Mouse (Mus musculus) liver, embryonic 13.5 days (tissue): ENCODE results near the gene Fgf22. TPM values are rescaled to one million over a fixed set of nuclear protein-coding genes. Genes with fewer than 3 reads are reported as not detected.

ENCODE experiments used
- ATAC-seq: fragments of 200-750 bp; cut with Nextera tagmentation; 2 replicates; pipeline ENCODE4 v1.8.0; 2017; ENCODE audit warnings: low read depth, mild to moderate bottlenecking, moderate number of reproducible peaks, moderate library complexity
- DNase-seq: peaks from one replicate; pipeline ENCODE4 v3.0.0; 2022
- H3K27ac ChIP-seq: fragments of 300-500 bp; sonication (generic); 2 replicates; pipeline ENCODE4 v1.5.1; 2015; ENCODE audit warnings: moderate library complexity, mild to moderate bottlenecking, inconsistent platforms
- H3K27me3 ChIP-seq: fragments of 300-500 bp; sonication (generic); 2 replicates; pipeline ENCODE4 v1.6.1; 2015; ENCODE audit warnings: mild to moderate bottlenecking, inconsistent platforms
- H3K36me3 ChIP-seq: fragments of 300-500 bp; sonication (generic); 2 replicates; pipeline ENCODE4 v1.6.1; 2015; ENCODE audit warnings: mild to moderate bottlenecking, inconsistent platforms
- H3K4me1 ChIP-seq: fragments of 300-500 bp; sonication (generic); replicated peaks from 2 replicates; pipeline ENCODE4 v1.6.1; 2015; ENCODE audit warnings: inconsistent platforms
- H3K4me2 ChIP-seq: fragments of 300-500 bp; sonication (generic); 2 replicates; pipeline ENCODE4 v1.6.1; 2015; ENCODE audit warnings: inconsistent platforms, mild to moderate bottlenecking, moderate library complexity
- H3K4me3 ChIP-seq: fragments of 300-500 bp; sonication (generic); replicated peaks from 2 replicates; pipeline ENCODE4 v1.5.1; 2015; ENCODE audit warnings: mild to moderate bottlenecking, inconsistent platforms
- H3K9ac ChIP-seq: fragments of 300-500 bp; sonication (generic); 2 replicates; pipeline ENCODE4 v1.6.1; 2015; ENCODE audit warnings: mild to moderate bottlenecking, inconsistent platforms
- H3K9me3 ChIP-seq: fragments of 300-500 bp; sonication (generic); replicated peaks from 2 replicates; pipeline ENCODE4 v1.6.1; 2016; ENCODE audit warnings: inconsistent platforms
- WGBS: fragments of 180-500 bp; shearing (Covaris S2); methylation state at CpG from one replicate; pipeline ENCODE4 v1.1.7; 2015; ENCODE audit not compliant: insufficient replicate concordance; 5-methylcytosine and 5-hydroxymethylcytosine counted together
- polyA plus RNA-seq: library from polyadenylated mRNA; unstranded; fragments of >200 nt; fragmentation: Nextera tagmentation; extraction: Ambion mirVana; gene quantifications from 2 replicates; pipeline ENCODE4 v1.2.1, GENCODE M21; 2015

Gene Fgf22
- polyA plus RNA-seq = not detected in 2 replicates

DNA sequence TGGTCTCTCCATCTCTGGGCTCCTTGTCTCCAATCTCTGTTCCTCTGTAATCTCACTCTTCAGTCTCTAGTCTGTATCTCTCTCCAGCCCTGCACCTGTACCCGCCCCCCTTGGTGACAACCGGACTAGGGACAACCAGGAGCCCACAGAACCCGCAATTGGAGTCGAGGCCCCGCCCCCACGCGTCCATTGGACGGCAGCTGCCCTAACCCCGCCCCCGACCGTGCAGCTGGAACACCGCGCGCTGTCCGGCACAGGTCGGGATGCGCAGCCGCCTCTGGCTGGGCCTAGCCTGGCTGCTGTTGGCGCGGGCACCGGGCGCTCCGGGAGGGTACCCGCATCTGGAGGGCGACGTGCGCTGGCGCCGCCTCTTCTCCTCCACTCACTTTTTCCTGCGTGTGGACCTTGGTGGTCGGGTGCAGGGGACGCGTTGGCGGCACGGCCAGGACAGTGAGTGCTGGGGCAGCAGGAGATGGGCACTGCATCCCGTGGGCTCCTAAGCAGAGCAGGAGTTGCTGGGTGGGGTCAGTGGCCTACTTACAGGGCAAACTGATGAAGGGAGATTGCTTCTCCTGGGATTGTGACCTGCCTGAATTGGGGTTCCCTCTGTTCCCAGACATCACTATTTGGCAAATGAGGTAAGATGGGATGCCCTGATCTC lies at the start of gene Fgf22:
Gene Fgf22, plus strand, starts transcription at position 221 of the 661 bp plus-strand sequence.
- Histone ChIP-seq H3K9ac (no peak within 1 kb of the TSS), H3K4me1 (peaks cover 13% of the 10 kb centered on the region), H3K27ac (no peak within 1 kb of the TSS), H3K9me3 (no peaks in the 10 kb centered on the region), H3K36me3 (peaks cover 38% of the 10 kb centered on the region), H3K27me3 (peaks cover 5% of the 10 kb centered on the region; the same call in 1 of the 2 replicates), H3K4me2 (peak within 1 kb of the TSS; percentile 65), H3K4me3 (peak within 1 kb of the TSS; percentile 31)
- ATAC-seq (peak; percentile 83), DNase-seq (peak; percentile 58)
- WGBS = 6% methylated on average over 36 of the region's 36 CpGs

DNA sequence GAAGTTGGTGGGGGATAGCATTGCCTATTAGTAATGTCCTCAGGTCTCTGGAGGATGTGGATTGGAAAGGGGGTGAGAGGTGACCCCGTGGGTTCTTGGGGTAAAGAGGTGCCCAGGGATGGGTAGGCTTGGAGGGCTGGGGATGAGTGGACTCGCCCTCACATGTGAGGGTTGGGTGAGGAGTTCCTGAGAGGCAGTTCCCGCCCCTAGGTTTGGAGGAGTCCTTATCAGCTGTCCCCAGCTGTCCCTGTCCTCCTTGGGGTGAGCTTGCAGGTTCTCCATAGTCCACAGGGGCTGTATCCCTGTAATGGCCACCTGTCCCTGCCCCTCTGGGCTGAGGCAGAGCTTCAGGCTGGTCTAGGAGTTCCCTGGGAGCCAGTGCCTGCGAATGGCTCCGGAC lies 48.9 kb upstream of the Fgf22 start:
- H3K4me2 ChIP-seq = peak overlapping the region; percentile 99
- peaks cover 50% of the 10 kb centered on the region for H3K36me3 ChIP-seq
- H3K4me1 ChIP-seq = peaks cover 77% of the 10 kb centered on the region
- peak overlapping the region; percentile 98 for H3K9ac ChIP-seq
- DNase-seq (peak; percentile 89), ATAC-seq (peak; percentile 86)
- H3K27ac ChIP-seq = peak overlapping the region; percentile 98
- H3K27me3 ChIP-seq = no peaks in the 10 kb centered on the region
- peak overlapping the region; percentile 78 for H3K4me3 ChIP-seq
- 21% methylated on average over 5 of the region's 5 CpGs for WGBS
- H3K9me3 ChIP-seq = no peaks in the 10 kb centered on the region

DNA sequence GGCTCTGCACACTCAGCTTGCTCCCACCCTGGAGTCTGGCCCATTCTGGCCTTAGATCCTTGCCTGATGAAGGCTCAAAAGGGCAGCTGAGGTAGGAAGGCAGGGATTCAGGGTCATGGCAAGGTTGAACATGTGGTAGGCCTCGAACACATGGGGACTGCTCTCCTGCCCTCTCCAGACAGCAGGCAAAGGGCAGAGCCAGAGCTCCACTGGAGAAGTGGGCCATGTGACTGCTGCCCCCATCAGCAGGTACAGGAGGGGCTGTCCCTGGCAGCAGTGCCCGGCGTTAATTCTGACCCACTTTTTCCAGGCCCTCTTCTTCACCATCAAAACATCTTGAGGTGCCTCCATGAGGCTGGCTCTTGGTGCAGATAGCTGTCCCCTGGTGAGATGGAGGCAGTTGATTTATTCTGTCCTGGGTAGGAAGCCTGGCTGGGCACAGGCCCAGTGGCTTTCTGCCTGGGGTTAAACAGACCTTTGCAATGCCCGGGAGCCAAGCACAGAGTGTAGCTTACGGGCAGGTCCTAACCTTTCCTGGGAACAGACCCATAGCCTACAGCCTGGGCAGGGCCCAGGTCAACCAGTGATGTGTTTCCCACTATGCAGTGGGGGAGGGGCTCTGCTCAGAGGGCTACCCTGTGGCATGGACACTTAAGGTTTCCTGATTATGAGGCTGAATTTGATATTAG lies 48.3 kb upstream of the Fgf22 start:
- Histone ChIP-seq H3K4me2 (peak overlapping the region; percentile 99), H3K9me3 (no peaks in the 10 kb centered on the region), H3K27ac (peak overlapping the region; percentile 98), H3K36me3 (peaks cover 56% of the 10 kb centered on the region), H3K9ac (peak overlapping the region; percentile 98), H3K4me3 (peak overlapping the region; percentile 78), H3K27me3 (no peaks in the 10 kb centered on the region), H3K4me1 (peaks cover 78% of the 10 kb centered on the region)
- DNase-seq (no peak), ATAC-seq (no peak)
- 50% methylated on average over 5 of the region's 5 CpGs for WGBS

DNA sequence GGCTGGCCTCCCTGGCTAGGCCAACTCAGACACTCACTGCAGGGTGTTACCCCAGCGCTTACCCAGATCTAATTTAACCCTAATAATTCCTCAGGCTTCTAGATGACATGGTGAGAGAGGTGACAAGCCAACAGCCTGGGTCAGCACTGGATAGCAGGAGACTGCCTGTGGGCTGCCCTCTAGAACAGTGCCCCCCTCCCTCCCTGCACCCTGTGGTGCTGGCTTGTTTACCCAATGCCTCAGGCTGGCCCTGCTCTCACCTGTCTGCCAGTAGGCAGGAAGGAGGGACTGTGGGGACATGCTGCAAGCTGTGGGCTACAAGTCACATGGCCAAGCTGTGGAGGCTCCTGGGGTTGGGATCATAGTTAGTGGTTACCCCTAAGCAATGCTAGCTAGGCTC lies 47.7 kb upstream of the Fgf22 start:
- 67% methylated on average over 1 of the region's 1 CpGs for WGBS
- no peak for ATAC-seq
- Histone ChIP-seq H3K27me3 (no peaks in the 10 kb centered on the region), H3K9me3 (no peaks in the 10 kb centered on the region), H3K27ac (peak overlapping the region; percentile 98), H3K4me3 (peak overlapping the region; percentile 78), H3K9ac (peak overlapping the region; percentile 98), H3K4me1 (peaks cover 79% of the 10 kb centered on the region), H3K4me2 (peak overlapping the region; percentile 99), H3K36me3 (peaks cover 62% of the 10 kb centered on the region)
- DNase-seq = no peak

DNA sequence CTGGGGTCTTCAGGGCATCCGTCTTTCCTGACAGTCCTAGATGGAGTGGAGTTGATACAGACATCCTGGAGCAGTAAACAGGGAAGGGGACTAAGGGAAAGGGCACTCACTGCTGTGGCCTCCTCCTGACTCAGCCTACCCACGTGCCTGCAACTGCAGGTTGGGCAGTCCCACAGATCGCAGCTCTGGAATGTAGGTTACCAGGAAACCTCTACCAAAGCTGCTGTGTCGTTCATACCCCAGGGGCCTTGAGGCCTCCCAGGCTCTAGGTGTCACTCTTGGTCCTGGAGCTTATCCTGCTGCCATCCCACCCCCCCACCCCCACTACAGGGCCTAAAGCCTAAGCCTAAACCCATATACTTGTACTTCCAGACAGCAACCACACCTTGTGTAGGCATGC lies 47.1 kb upstream of the Fgf22 start:
- peaks cover 84% of the 10 kb centered on the region for H3K4me1 ChIP-seq
- peaks cover 63% of the 10 kb centered on the region for H3K36me3 ChIP-seq
- H3K4me2 ChIP-seq = peak overlapping the region; percentile 99
- no peaks in the 10 kb centered on the region for H3K27me3 ChIP-seq
- H3K9ac ChIP-seq = peak overlapping the region; percentile 98
- DNase-seq (no peak), ATAC-seq (no peak)
- H3K9me3 ChIP-seq = no peaks in the 10 kb centered on the region
- 61% methylated on average over 4 of the region's 4 CpGs for WGBS
- peak overlapping the region; percentile 78 for H3K4me3 ChIP-seq
- peak overlapping the region; percentile 98 for H3K27ac ChIP-seq

DNA sequence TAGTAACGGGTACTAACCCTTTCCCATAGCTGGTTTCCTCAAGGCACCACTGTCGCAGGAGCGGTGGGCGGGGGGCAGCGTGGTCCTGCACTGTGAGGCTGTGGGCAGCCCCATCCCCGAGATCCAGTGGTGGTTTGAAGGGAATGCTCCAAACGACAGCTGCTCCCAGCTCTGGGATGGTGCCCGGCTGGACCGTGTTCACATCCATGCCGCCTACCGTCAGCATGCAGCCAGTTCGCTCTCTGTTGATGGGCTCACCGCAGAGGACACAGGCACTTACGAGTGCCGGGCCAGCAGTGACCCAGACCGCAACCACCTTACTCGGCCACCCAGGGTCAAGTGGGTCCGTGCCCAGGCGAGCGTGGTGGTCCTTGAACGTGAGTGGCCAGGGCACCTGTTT lies 46.2 kb upstream of the Fgf22 start:
- Histone ChIP-seq H3K27me3 (peaks cover under 1% of the 10 kb centered on the region; the same call in 1 of the 2 replicates), H3K36me3 (peaks cover 63% of the 10 kb centered on the region), H3K9ac (peak overlapping the region; percentile 98; the same call in 1 of the 2 replicates), H3K4me2 (peak overlapping the region; percentile 99), H3K4me3 (peak overlapping the region; percentile 78), H3K27ac (peak overlapping the region; percentile 98), H3K4me1 (peaks cover 91% of the 10 kb centered on the region), H3K9me3 (no peaks in the 10 kb centered on the region)
- WGBS = 89% methylated on average over 21 of the region's 21 CpGs
- ATAC-seq = no peak
- DNase-seq = no peak

DNA sequence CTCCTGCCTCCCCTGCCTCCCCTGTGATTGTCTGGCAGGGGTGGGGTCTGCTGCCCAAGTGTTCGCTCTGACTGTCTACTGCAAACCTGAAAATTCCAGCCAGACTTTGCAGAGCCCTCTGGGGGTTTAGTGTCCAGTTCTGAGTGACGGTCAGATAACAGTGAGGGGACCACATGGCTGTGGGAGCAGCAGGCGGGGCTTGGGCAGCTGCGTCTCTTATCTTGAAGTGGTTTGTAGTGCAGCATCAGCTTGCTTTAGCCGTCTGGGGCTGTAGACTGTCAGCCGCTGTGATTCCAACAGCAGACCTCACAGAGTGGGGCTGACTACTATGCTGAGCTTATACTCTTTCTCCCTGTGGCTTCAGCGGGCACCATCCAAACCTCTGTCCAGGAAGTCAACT lies 45.6 kb upstream of the Fgf22 start:
- 39% methylated on average over 7 of the region's 7 CpGs for WGBS
- H3K27me3 ChIP-seq = peaks cover 7% of the 10 kb centered on the region
- H3K4me2 ChIP-seq = peak overlapping the region; percentile 99
- peaks cover 89% of the 10 kb centered on the region for H3K4me1 ChIP-seq
- 0 out of 2 replicates have a peak overlapping the region, but pooled peaks have one; percentile 98 for H3K9ac ChIP-seq
- H3K36me3 ChIP-seq = peaks cover 63% of the 10 kb centered on the region
- peak; percentile 40 for DNase-seq
- H3K9me3 ChIP-seq = no peaks in the 10 kb centered on the region
- peak overlapping the region; percentile 78 for H3K4me3 ChIP-seq
- H3K27ac ChIP-seq = peak overlapping the region; percentile 98; the same call in 1 of the 2 replicates
- no peak for ATAC-seq

DNA sequence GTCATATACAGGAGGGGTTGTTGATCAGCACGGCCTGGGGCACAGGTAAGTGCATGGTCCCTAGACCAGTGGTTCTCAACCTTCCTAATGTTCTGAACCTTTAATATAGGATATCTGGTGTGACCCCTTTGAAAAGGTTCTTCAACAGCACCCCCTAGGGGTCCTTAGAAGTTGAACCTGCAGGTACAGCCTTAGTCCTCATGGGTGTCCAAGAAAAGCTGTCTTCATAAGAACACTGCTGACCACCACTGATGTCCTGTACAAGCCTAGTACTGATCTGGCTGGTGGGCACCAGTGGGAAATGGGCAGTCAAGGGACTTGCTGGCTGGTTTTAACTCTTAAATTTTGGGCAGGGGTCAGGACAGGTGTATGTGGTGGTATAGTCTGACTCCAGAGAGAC lies 42.8 kb upstream of the Fgf22 start:
- H3K4me1 ChIP-seq = peaks cover 79% of the 10 kb centered on the region
- DNase-seq = peak; percentile 54
- peak overlapping the region; percentile 55; the same call in 1 of the 2 replicates for H3K4me2 ChIP-seq
- peak overlapping the region; percentile 93 for H3K27ac ChIP-seq
- no peak overlapping the region; the same call in 1 of the 2 replicates for H3K9ac ChIP-seq
- H3K36me3 ChIP-seq = peaks cover 53% of the 10 kb centered on the region
- no peaks in the 10 kb centered on the region for H3K9me3 ChIP-seq
- ATAC-seq = peak; percentile 21
- H3K27me3 ChIP-seq = peaks cover 34% of the 10 kb centered on the region
- no peak overlapping the region for H3K4me3 ChIP-seq
- WGBS = 74% methylated on average over 1 of the region's 1 CpGs

DNA sequence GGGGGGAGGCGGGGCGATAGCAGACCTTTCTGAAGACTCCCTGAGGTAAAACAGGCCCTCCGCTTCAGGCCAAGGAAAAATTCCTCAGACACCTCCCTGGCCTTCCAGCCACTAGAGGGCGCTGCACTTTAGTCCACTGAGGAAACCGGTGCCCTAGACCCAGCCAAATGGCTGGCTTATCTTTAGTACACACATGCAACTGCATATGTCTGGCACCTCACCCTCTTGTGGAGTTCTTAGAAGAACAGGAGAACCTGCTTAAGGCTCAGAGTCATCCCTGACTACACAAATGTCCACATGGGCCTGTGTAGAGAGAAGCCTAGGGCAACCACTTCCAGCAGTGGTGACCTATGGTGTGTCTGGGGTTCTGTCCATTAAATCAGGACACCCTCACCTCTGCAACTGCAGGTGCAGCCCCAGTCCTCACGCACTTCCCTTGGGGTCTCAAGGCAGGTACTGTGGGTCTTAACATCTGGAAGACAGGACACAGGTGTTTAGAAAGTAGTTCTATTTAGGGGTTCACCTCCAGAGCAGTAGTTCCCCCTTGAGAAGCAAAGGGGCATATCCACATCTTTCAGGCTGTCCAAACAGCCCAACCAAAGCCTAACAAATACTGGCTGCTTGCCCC lies 42.3 kb upstream of the Fgf22 start:
- H3K4me1 ChIP-seq = peaks cover 79% of the 10 kb centered on the region
- H3K4me2 ChIP-seq = peak overlapping the region; percentile 55
- peak; percentile 90 for DNase-seq
- peak overlapping the region; percentile 62 for H3K9ac ChIP-seq
- H3K4me3 ChIP-seq = 0 out of 2 replicates have a peak overlapping the region, but pooled peaks have one; percentile 4
- no peaks in the 10 kb centered on the region for H3K9me3 ChIP-seq
- peak; percentile 93 for ATAC-seq
- WGBS = 15% methylated on average over 4 of the region's 6 CpGs
- peak overlapping the region; percentile 93 for H3K27ac ChIP-seq
- H3K36me3 ChIP-seq = peaks cover 47% of the 10 kb centered on the region
- peaks cover 40% of the 10 kb centered on the region for H3K27me3 ChIP-seq

DNA sequence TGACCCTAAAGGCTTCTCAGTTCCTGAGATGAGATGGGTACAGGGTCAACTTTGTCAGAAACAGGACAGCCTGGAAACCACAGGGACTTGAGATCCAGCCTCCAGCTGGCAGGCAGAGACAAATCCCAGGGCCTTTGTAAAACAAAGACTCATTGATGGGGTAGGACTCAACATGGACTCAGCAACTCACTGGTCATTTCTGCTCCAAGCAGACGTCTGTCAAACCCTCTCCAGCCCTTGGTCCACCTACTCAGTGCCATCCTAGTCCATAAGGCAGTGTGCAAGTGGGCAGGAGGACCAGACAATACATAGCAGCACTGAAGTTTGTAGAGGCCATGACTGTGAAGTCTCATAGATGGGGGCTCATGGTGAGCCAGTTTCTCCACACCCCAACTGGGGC lies 41.7 kb upstream of the Fgf22 start:
- no peak for ATAC-seq
- peaks cover 46% of the 10 kb centered on the region for H3K27me3 ChIP-seq
- peak overlapping the region; percentile 93 for H3K27ac ChIP-seq
- DNase-seq = no peak
- peak overlapping the region; percentile 55 for H3K4me2 ChIP-seq
- 0 out of 2 replicates have a peak overlapping the region, but pooled peaks have one; percentile 4 for H3K4me3 ChIP-seq
- H3K9ac ChIP-seq = peak overlapping the region; percentile 62
- H3K9me3 ChIP-seq = no peaks in the 10 kb centered on the region
- H3K4me1 ChIP-seq = peaks cover 76% of the 10 kb centered on the region
- 43% methylated on average over 1 of the region's 1 CpGs for WGBS
- peaks cover 41% of the 10 kb centered on the region for H3K36me3 ChIP-seq

DNA sequence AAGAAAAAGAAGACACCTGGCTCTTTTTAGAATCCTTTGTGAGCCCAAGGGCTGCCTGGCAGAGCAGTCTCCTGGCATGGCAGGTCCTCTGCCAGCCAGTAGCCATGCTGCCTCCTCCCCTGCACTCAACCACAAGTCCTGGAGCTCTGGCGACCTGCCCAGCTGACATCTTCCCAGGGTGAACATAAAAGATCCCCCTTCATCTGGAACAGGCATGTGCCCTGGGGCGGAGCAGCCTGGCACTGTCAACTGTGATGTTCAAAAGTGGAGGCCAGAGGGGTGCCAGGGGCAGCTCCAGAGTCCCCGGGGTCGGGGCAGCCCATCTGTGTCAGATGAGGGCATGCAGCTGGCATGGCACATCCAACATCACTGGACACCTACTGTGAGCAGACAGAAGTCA lies 39.9 kb upstream of the Fgf22 start:
- Histone ChIP-seq H3K27me3 (peaks cover 64% of the 10 kb centered on the region), H3K4me1 (peaks cover 58% of the 10 kb centered on the region), H3K9me3 (no peaks in the 10 kb centered on the region), H3K36me3 (peaks cover 23% of the 10 kb centered on the region), H3K9ac (no peak overlapping the region), H3K4me2 (no peak overlapping the region), H3K27ac (no peak overlapping the region), H3K4me3 (no peak overlapping the region)
- ATAC-seq = no peak
- WGBS = 40% methylated on average over 4 of the region's 4 CpGs
- no peak for DNase-seq
